Mouse (Mus musculus) bone marrow, adult 2 months (tissue): ENCODE data around the gene Chid1.

Source experiments
- CTCF ChIP-seq: fragments of 200-500 bp; IDR thresholded peaks from 2 replicates; pipeline ENCODE4 v1.5.1; 2011; ENCODE audit warnings: low read length, control low read depth; ENCODE audit not compliant: control insufficient read depth, insufficient read depth
- POLR2A ChIP-seq: fragments of 200-500 bp; IDR thresholded peaks from 2 replicates; pipeline ENCODE4 v1.6.1; 2011; ENCODE audit warnings: low read depth, mild to moderate bottlenecking, control low read depth, low read length, borderline replicate concordance; ENCODE audit not compliant: control insufficient read depth

DNA sequence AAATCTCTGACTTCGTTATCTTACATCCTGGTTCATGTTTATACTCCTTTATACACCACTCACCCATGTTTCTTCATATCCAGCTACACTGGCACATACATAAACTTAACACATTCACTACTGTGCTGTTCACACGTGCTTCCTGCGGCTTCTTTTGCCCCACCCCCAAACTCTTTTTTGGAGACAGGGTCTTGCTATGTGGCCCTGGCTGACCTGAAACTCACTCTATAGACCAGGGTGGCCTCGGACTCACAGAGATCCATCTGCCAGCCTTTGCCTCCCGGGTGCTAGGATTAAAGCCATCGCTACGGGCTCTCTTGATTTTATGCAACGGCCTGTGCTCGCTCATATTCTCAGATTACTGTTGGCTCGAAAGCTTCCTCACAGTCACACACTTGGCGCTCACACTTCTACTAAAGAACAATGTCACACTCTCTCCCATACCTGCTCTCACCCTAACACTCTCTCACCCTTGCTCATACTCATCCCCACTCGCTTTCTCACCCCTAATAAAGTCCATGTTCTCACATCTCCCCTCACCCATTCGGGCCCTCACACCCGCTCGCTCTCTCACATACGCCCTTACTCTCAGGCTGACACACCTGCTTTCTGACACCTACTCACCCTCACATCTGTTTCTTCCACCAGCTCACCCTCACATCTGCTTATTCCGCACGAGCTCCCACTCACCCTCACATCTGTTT is 653 bp downstream of the Chid1 start:
- TF ChIP-seq POLR2A (no peak), CTCF (no peak)
